Mouse (Mus musculus) heart, postnatal 0 days (tissue): Measurements from ENCODE around the gene Zfp974.
"Not testable (repeated sequence)": the region's sequence is repeated elsewhere in the genome, so short reads cannot be mapped to it uniquely, and the experiment has no call there.

Experiments used
- CTCF ChIP-seq: IDR thresholded peaks from 2 replicates; pipeline ENCODE4 v1.5.1; 2016; ENCODE audit warnings: antibody characterized with exemption, control low read depth, low read depth
- EP300 ChIP-seq: IDR thresholded peaks from 2 replicates; pipeline ENCODE4 v1.6.1; 2016; ENCODE audit warnings: antibody characterized with exemption, low read depth

DNA sequence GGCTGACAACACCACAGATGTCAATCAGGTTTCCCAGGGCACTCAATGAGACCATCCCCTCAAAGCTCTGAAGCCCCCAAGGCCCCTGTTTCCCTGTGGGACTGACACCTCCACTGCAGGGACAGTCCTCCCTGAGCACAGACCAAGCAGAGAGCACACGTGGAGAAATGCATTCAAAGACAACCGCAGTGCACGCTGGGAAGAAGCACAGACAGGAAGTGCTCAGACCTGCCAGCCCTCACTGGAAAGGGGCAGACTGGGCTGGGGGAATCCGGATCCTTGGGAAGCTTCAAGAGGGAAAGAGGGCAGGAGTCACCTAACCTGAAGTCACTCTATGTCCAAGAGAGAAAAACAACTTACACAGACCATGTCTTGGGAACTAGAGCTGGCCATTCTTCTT lies 2.2 kb downstream of the Zfp974 start:
- not testable (repeated sequence) for TF ChIP-seq EP300, CTCF
